Mouse (Mus musculus): ENCODE results near the gene Ly6g6e. TPM values are rescaled to one million over a fixed set of nuclear protein-coding genes. Genes with fewer than 3 reads are reported as not detected.
"Not testable (repeated sequence)": the region's sequence is repeated elsewhere in the genome, so short reads cannot be mapped to it uniquely, and the experiment has no call there.

Ly6g6e gene
- polyA plus RNA-seq (2015; fragmentation: Nextera tagmentation; extraction: Ambion mirVana): 1.2 and 1.6 TPM in 2 replicates

DNA sequence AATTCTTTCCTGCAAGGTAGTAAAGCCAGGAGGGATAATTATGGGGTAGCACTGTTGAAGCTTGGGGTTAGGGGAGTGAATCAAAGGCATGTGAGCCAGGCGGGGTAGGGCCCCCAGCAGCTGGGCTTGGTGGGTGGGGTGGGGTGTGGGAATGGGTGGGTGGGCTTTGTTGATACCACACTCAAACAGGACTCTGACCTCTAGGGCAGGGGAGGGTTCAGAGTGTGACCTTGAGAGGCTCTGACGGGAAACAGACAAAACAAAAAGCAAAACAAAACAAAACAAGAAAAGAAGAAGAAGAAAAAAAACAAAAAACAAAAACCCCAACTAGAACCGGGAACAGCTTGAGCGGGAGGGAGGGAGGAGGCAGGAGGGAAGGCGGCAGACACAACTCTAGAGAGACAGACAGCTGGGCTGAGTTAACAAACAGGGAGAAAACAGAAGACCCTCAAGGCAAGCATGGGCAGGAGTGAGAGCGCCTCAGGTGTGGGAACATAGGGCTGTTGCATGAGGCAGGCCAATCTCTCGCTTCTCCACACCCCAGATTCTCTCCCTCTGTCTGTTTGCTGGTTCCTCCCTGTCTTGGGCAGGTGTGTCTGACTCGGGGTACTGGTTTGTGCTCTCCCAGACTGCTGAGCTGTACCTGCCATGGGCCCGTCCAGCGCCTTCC is at the start of gene Ly6g6e:
TSS of gene Ly6g6e (plus strand) at position 396 of the 670 bp plus-strand sequence.
- H3K9me3 ChIP-seq (replicated peaks): no peaks in the 10 kb centered on the region
- peak within 1 kb of the TSS; percentile 51 for H3K9ac ChIP-seq
- ATAC-seq (replicated peaks; ENCODE audit: low FRiP score): no peak
- no peaks in the 10 kb centered on the region for H3K27me3 ChIP-seq
- peaks cover 34% of the 10 kb centered on the region for H3K4me1 ChIP-seq
- H3K4me3 ChIP-seq (replicated peaks): peak within 1 kb of the TSS; percentile 41
- 32% methylated on average over 10 of the region's 10 CpGs for WGBS
- H3K36me3 ChIP-seq: no peaks in the 10 kb centered on the region
- peak within 1 kb of the TSS; percentile 79 for H3K27ac ChIP-seq
- peak within 1 kb of the TSS; percentile 66 for H3K4me2 ChIP-seq

GRCm38 (mm10) chr17:35027277-35028068 is 49.2 kb upstream of the Ly6g6e start, which contains the start of gene Sapcd1:
Gene Sapcd1, minus strand, starts transcription at chr17:35028016.
- Histone ChIP-seq H3K4me3 (replicated peaks) (peak within 1 kb of the TSS; percentile 12; the same call in 1 of the 2 replicates), H3K27me3 (no peaks in the 10 kb centered on the region), H3K27ac (peak within 1 kb of the TSS; percentile 80), H3K4me1 (peaks cover 51% of the 10 kb centered on the region), H3K4me2 (peak within 1 kb of the TSS; percentile 28; the same call in 1 of the 2 replicates), H3K9me3 (replicated peaks) (no peaks in the 10 kb centered on the region), H3K36me3 (no peaks in the 10 kb centered on the region), H3K9ac (no peak within 1 kb of the TSS)
- WGBS: 37% methylated on average over 13 of the region's 13 CpGs
- ATAC-seq (replicated peaks; ENCODE audit: low FRiP score): peak; percentile 34

- H3K4me1 ChIP-seq: peaks cover 54% of the 10 kb centered on the region
- no peak overlapping the region for H3K27ac ChIP-seq
- H3K36me3 ChIP-seq: no peaks in the 10 kb centered on the region
- H3K4me2 ChIP-seq: no peak overlapping the region
- H3K27me3 ChIP-seq: no peaks in the 10 kb centered on the region
- ATAC-seq (replicated peaks; ENCODE audit: low FRiP score): no peak
- no peak overlapping the region for H3K9ac ChIP-seq
- no peaks in the 10 kb centered on the region for H3K9me3 ChIP-seq (replicated peaks)
- 83% methylated on average over 2 of the region's 2 CpGs for WGBS
- H3K4me3 ChIP-seq (replicated peaks): no peak overlapping the region
Observed at GRCm38 (mm10) chr17:35028315-35028714, 48.4 kb upstream of the Ly6g6e start.

DNA sequence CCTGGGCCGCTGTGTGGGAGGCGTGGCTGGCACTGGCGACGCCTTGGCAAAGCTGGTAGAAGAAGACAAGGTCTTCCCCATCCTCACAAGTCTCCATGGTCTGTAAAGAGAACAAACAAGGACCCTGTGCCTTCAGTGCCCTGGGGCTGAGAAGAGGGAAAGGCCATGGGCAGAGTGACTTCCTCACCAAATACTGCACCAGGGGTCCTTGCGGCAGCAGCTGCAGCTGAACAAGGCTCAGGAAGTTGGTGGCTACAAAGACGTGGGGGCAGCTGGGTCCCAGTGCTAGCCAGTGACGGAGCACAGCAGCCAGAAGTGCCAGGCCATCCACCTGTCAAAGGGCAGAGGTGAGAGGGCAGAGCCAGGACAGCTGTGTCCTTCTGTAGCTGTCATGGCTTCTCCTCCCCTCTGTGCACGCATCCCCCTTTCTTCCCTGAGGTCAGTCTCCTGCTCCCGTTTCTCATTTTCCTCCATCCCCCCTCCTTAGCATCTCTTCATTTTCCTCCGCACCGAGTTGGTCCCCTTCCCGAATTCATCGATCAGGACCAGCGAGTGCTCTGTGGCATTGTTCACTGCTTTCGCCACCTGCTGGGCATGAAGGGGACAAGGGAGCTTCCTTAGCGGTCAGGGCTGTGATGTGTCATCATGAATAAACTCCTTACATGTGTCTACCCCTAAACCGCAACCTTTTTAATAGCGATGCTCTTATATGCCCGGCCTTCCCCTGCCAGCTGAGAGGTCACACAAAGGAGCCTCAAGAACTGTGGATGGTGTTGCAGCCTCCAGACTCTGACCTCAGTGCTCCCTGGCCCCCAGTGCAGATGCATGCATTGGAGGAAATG is 46.8 kb upstream of the Ly6g6e start:
- no peaks in the 10 kb centered on the region for H3K27me3 ChIP-seq
- H3K27ac ChIP-seq: no peak overlapping the region
- no peaks in the 10 kb centered on the region for H3K36me3 ChIP-seq
- peaks cover 41% of the 10 kb centered on the region for H3K4me1 ChIP-seq
- peak overlapping the region; percentile 26; the same call in 1 of the 2 replicates for H3K9ac ChIP-seq
- H3K4me3 ChIP-seq (replicated peaks): no peak overlapping the region
- WGBS: 36% methylated on average over 19 of the region's 19 CpGs
- peak overlapping the region; percentile 35; the same call in 1 of the 2 replicates for H3K4me2 ChIP-seq
- no peaks in the 10 kb centered on the region for H3K9me3 ChIP-seq (replicated peaks)
- no peak for ATAC-seq (replicated peaks; ENCODE audit: low FRiP score)

DNA sequence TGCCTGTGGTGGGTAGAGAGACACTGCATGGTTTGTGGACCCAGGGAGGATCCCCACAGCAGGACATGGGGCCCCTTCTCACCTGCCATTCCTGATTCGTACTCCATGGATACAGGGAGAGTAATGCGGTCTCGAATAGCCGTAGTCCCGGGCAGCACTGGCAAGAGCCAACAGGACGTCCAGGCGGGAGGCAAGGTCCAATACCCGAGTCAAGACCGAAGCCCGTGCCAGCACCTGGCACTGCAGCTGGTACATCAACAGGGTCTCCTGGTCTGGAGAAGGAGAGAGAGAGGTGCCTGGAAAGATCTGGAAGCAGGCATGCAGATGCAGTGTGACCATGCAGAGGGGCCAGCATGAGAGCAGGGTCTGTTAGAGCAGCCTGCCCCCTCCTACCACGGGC is 45.4 kb upstream of the Ly6g6e start:
- no peaks in the 10 kb centered on the region for H3K9me3 ChIP-seq (replicated peaks)
- H3K27me3 ChIP-seq: no peaks in the 10 kb centered on the region
- no peak overlapping the region for H3K9ac ChIP-seq
- ATAC-seq (replicated peaks; ENCODE audit: low FRiP score): no peak
- WGBS: 85% methylated on average over 11 of the region's 11 CpGs
- H3K27ac ChIP-seq: no peak overlapping the region
- no peak overlapping the region for H3K4me3 ChIP-seq (replicated peaks)
- peaks cover 29% of the 10 kb centered on the region for H3K4me1 ChIP-seq
- H3K36me3 ChIP-seq: no peaks in the 10 kb centered on the region
- no peak overlapping the region for H3K4me2 ChIP-seq

DNA sequence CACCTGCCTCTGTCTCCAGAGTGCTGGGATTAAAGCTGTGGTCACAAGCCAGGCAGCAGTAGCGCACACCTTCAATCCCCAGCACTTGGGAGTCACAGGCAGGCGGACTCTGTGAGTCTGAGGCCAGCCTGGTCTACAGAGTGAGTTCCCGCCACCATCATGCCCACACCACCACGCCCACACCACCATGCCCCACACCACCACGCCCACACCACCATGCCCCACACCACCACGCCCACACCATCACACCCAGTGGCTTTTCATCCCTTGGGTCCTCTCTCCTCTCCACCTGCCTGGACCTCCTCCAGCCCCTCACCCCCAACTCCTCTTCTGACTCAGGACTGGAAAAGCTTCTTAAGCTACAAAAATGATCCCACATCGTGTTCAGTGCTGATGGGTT is 44.8 kb upstream of the Ly6g6e start:
- H3K27ac ChIP-seq: no peak overlapping the region
- H3K4me2 ChIP-seq: no peak overlapping the region
- peaks cover 27% of the 10 kb centered on the region for H3K4me1 ChIP-seq
- 90% methylated on average over 7 of the region's 7 CpGs for WGBS
- H3K4me3 ChIP-seq (replicated peaks): no peak overlapping the region
- no peaks in the 10 kb centered on the region for H3K27me3 ChIP-seq
- H3K9me3 ChIP-seq (replicated peaks): no peaks in the 10 kb centered on the region
- H3K9ac ChIP-seq: no peak overlapping the region
- ATAC-seq (replicated peaks; ENCODE audit: low FRiP score): no peak
- no peaks in the 10 kb centered on the region for H3K36me3 ChIP-seq

GRCm38 (mm10) chr17:35032323-35032870 is 44.3 kb upstream of the Ly6g6e start:
- Histone ChIP-seq H3K9me3 (replicated peaks) (no peaks in the 10 kb centered on the region), H3K27me3 (no peaks in the 10 kb centered on the region), H3K4me3 (replicated peaks) (no peak overlapping the region), H3K36me3 (no peaks in the 10 kb centered on the region), H3K4me1 (peaks cover 22% of the 10 kb centered on the region), H3K9ac (no peak overlapping the region), H3K27ac (no peak overlapping the region), H3K4me2 (no peak overlapping the region)
- ATAC-seq (replicated peaks; ENCODE audit: low FRiP score): no peak
- 70% methylated on average over 8 of the region's 8 CpGs for WGBS

DNA sequence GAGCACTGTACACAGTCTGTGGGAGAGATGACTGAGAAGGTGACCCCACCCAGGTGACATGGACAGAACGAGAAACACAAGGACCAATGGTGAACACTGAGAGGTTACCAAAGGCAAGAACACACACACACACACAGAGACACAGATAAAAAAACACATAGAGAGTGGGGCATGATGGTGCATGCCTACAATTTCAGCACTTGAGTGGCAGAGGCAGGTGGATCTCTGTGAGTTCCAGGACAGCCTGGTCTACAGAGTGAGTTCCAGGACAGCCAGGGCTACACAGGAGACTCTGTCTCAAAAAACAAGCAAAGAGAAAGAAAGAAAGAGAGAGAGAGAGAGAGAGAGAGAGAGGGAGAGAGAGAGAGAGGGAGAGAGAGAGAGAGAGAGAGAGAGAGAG is 43.0 kb upstream of the Ly6g6e start:
- H3K4me1 ChIP-seq: peaks cover 15% of the 10 kb centered on the region
- H3K27ac ChIP-seq; H3K4me2 ChIP-seq; ATAC-seq (replicated peaks; ENCODE audit: low FRiP score); H3K4me3 ChIP-seq (replicated peaks); H3K9me3 ChIP-seq (replicated peaks); H3K9ac ChIP-seq; H3K27me3 ChIP-seq; H3K36me3 ChIP-seq: not testable (repeated sequence)
- 55% methylated on average over 1 of the region's 1 CpGs for WGBS

DNA sequence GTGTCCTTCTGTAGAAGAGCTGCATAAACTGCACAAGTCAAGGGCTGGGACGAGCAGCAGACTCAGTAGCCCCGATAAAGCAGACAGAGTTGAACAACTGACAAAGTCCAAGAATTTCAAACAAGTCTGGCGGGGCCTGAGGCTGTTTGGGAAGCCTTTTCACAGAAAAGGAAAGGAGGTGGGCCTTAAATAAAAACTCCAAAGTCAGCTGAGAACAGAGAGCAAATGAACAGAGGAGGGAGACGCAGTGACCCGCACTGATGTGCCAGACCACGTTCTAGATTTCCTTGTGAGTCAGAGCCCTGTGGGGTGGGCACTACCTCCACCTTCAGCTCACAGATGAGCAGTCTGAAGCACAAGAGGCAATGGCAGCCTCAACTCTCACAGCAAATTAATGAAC is 41.8 kb upstream of the Ly6g6e start:
- peaks cover 9% of the 10 kb centered on the region for H3K4me1 ChIP-seq
- ATAC-seq (replicated peaks; ENCODE audit: low FRiP score): no peak
- no peaks in the 10 kb centered on the region for H3K9me3 ChIP-seq (replicated peaks)
- no peak overlapping the region for H3K4me3 ChIP-seq (replicated peaks)
- H3K27me3 ChIP-seq: no peaks in the 10 kb centered on the region
- 72% methylated on average over 6 of the region's 6 CpGs for WGBS
- H3K9ac ChIP-seq: no peak overlapping the region
- H3K27ac ChIP-seq: no peak overlapping the region
- H3K4me2 ChIP-seq: no peak overlapping the region
- no peaks in the 10 kb centered on the region for H3K36me3 ChIP-seq

- ATAC-seq (replicated peaks; ENCODE audit: low FRiP score): no peak
- Histone ChIP-seq H3K9ac (no peak overlapping the region), H3K36me3 (no peaks in the 10 kb centered on the region), H3K4me3 (replicated peaks) (no peak overlapping the region), H3K4me2 (no peak overlapping the region), H3K4me1 (no peaks in the 10 kb centered on the region), H3K27me3 (no peaks in the 10 kb centered on the region), H3K27ac (no peak overlapping the region), H3K9me3 (replicated peaks) (no peaks in the 10 kb centered on the region)
- 81% methylated on average over 11 of the region's 11 CpGs for WGBS
Observed at GRCm38 (mm10) chr17:35039121-35039873, 37.4 kb upstream of the Ly6g6e start.

DNA sequence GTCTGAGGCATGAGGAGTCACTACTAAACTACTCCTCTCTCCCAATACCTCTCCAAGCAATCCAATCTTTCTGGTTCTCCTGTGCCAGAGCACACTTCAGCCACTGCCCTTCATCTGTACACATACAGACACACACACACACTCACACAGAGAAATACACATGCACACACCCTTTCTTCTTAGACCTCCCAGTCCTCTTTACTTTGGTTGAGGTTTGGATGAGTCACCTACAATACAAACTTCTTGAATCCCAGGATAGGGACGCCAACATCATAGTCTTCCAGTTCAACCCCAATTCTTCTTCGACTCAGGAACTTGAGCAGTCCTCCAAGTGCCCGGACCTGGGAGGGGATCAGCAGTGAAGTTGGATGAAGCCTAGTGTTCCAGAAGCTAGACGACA is 32.9 kb upstream of the Ly6g6e start:
- Histone ChIP-seq H3K9me3 (replicated peaks) (no peaks in the 10 kb centered on the region), H3K4me1 (peaks cover 39% of the 10 kb centered on the region), H3K4me2 (no peak overlapping the region), H3K9ac (no peak overlapping the region), H3K4me3 (replicated peaks) (no peak overlapping the region), H3K27ac (peak overlapping the region; percentile 95), H3K36me3 (no peaks in the 10 kb centered on the region), H3K27me3 (no peaks in the 10 kb centered on the region)
- WGBS: 80% methylated on average over 4 of the region's 4 CpGs
- no peak for ATAC-seq (replicated peaks; ENCODE audit: low FRiP score)

Data from kidney, embryonic 15.5 days (tissue).